Mouse (Mus musculus) heart, embryonic 13.5 days (tissue): ENCODE results near the gene Ptgs2. TPM values are rescaled to one million over a fixed set of nuclear protein-coding genes. Genes with fewer than 3 reads are reported as not detected.

Experiments
- ATAC-seq: fragments of 200-750 bp; cut with Nextera tagmentation; 2 replicates; pipeline ENCODE4 v1.8.0; 2017; ENCODE audit warnings: moderate TSS enrichment; ENCODE audit not compliant: insufficient number of reproducible peaks, low FRiP score, low TSS enrichment; ENCODE audit errors: extremely low read depth
- H3K27ac ChIP-seq: fragments of 300-500 bp; sonication (generic); replicated peaks from 2 replicates; pipeline ENCODE4 v1.5.1; 2015; ENCODE audit warnings: moderate library complexity, mild to moderate bottlenecking, inconsistent platforms
- H3K27me3 ChIP-seq: fragments of 300-500 bp; sonication (generic); replicated peaks from 2 replicates; pipeline ENCODE4 v1.6.1; 2015; ENCODE audit warnings: mild to moderate bottlenecking, inconsistent platforms
- H3K36me3 ChIP-seq: fragments of 300-500 bp; sonication (generic); 2 replicates; pipeline ENCODE4 v1.6.1; 2015; ENCODE audit warnings: mild to moderate bottlenecking, inconsistent platforms
- H3K4me1 ChIP-seq: fragments of 300-500 bp; sonication (generic); 2 replicates; pipeline ENCODE4 v1.6.1; 2015; ENCODE audit warnings: inconsistent platforms
- H3K4me2 ChIP-seq: fragments of 300-500 bp; sonication (generic); 2 replicates; pipeline ENCODE4 v1.6.1; 2015; ENCODE audit warnings: inconsistent platforms, mild to moderate bottlenecking, moderate library complexity
- H3K4me3 ChIP-seq: fragments of 300-500 bp; sonication (generic); 2 replicates; pipeline ENCODE4 v1.5.1; 2015; ENCODE audit warnings: moderate library complexity, mild to moderate bottlenecking, inconsistent platforms
- H3K9ac ChIP-seq: fragments of 300-500 bp; sonication (generic); 2 replicates; pipeline ENCODE4 v1.6.1; 2015; ENCODE audit warnings: inconsistent platforms, mild to moderate bottlenecking, moderate library complexity
- H3K9me3 ChIP-seq: fragments of 300-500 bp; sonication (generic); 2 replicates; pipeline ENCODE4 v1.6.1; 2016; ENCODE audit warnings: inconsistent platforms
- WGBS: fragments of 180-500 bp; shearing (Covaris S2); methylation state at CpG from one replicate; pipeline ENCODE4 v1.1.7; 2015; ENCODE audit warnings: mixed read lengths; 5-methylcytosine and 5-hydroxymethylcytosine counted together
- polyA plus RNA-seq: library from polyadenylated mRNA; unstranded; fragments of >200 nt; fragmentation: Nextera tagmentation; extraction: Ambion mirVana; gene quantifications from 2 replicates; pipeline ENCODE4 v1.2.1, GENCODE M21; 2015

Gene Ptgs2
- 0.11 and 0.16 TPM in 2 replicates for polyA plus RNA-seq

DNA sequence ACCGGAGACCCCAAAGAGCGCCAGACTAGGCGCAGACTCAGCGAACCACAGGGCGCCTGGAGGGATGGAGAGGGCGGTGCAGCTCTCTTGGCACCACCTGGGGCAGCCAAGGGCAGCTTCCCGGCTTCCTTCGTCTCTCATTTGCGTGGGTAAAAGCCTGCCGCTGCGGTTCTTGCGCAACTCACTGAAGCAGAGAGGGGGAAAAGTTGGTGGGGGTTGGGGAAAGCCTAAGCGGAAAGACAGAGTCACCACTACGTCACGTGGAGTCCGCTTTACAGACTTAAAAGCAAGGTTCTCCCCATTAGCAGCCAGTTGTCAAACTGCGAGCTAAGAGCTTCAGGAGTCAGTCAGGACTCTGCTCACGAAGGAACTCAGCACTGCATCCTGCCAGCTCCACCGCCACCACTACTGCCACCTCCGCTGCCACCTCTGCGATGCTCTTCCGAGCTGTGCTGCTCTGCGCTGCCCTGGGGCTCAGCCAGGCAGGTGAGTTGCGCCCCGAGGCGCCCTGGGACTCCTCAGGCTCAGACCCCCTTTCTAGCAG is at the start of gene Ptgs2:
Ptgs2 (plus strand) TSS at position 242 of the 544 bp plus-strand sequence.
- peak within 1 kb of the TSS; percentile 89 for H3K4me2 ChIP-seq
- no peaks in the 10 kb centered on the region for H3K9me3 ChIP-seq
- no peaks in the 10 kb centered on the region for H3K27me3 ChIP-seq
- no peak within 1 kb of the TSS for H3K27ac ChIP-seq
- peak within 1 kb of the TSS; percentile 57 for H3K4me3 ChIP-seq
- peak; percentile 19; the same call in 1 of the 2 replicates for ATAC-seq
- H3K36me3 ChIP-seq: no peaks in the 10 kb centered on the region
- H3K4me1 ChIP-seq: peaks cover 4% of the 10 kb centered on the region; the same call in 1 of the 2 replicates
- peak within 1 kb of the TSS; percentile 72 for H3K9ac ChIP-seq
- WGBS: 1% methylated on average over 26 of the region's 26 CpGs

DNA sequence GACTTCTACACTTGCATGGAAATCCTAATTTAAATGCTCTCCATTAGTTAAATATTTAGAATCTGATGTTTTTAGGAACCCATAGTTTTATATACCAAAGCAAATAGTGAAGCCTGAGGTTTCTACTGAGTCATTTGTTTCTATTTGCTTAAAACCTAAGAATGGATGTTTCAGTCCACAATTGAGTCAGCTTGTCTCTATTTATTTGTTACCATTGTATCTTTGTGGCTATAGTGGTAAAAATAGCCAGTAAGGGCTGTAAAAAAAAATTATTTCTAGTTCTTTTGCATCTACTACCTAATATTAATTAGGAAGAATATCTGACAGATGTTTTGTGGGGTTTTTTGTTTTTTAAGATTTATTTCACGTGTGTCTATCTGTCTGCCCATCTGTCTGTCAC is 49.6 kb upstream of the Ptgs2 start:
- Histone ChIP-seq H3K4me1 (no peaks in the 10 kb centered on the region), H3K27me3 (no peaks in the 10 kb centered on the region), H3K9ac (no peak overlapping the region), H3K27ac (no peak overlapping the region), H3K4me3 (no peak overlapping the region), H3K4me2 (no peak overlapping the region), H3K36me3 (no peaks in the 10 kb centered on the region), H3K9me3 (no peaks in the 10 kb centered on the region)
- WGBS: 65% methylated on average over 1 of the region's 1 CpGs
- no peak for ATAC-seq

DNA sequence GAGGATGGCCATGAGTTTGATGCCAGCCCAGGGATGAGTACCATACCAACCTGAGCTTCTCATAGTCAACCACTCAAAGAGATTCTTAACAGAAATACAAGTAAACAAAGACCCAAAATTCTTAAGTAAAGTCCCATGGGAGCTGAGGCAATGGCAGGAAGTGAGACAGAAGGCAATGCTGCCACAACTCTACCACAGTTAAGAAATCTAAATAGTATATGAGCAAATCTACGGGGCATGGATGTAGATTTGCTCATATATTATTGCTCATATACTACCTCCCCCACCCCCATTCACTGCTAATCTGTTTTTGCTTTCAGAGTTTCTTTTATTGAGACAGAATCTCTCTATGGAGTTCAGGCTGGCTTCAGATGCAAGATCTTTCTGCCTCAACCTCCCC is 34.1 kb upstream of the Ptgs2 start:
- H3K27me3 ChIP-seq: no peaks in the 10 kb centered on the region
- no peak overlapping the region for H3K9ac ChIP-seq
- no peak overlapping the region for H3K4me3 ChIP-seq
- H3K4me2 ChIP-seq: no peak overlapping the region
- H3K9me3 ChIP-seq: peaks cover 3% of the 10 kb centered on the region
- 83% methylated on average over 1 of the region's 1 CpGs for WGBS
- no peaks in the 10 kb centered on the region for H3K36me3 ChIP-seq
- ATAC-seq: no peak
- H3K27ac ChIP-seq: no peak overlapping the region
- H3K4me1 ChIP-seq: no peaks in the 10 kb centered on the region

DNA sequence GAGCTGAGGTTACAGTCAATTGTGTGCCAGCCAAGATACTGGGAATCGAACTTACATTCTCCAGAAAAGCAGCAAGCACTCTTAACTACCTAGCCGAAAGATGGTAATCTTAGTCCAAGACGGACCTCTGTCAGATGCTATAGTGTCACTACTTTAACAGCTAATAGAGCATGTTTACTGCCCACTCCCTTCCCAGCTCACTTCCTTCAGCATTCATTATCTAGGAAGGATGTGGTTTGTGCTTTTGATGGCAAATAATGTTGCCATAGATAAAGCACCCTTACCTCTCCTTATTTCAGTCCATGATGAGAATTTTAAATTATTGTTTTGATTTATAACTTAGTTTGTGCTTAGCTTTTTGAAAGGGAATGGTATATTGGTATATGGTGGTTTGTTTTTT is 27.0 kb upstream of the Ptgs2 start:
- Histone ChIP-seq H3K27me3 (no peaks in the 10 kb centered on the region), H3K9ac (no peak overlapping the region), H3K4me3 (no peak overlapping the region), H3K36me3 (no peaks in the 10 kb centered on the region), H3K9me3 (no peaks in the 10 kb centered on the region; the same call in 1 of the 2 replicates), H3K4me2 (no peak overlapping the region), H3K27ac (no peak overlapping the region), H3K4me1 (no peaks in the 10 kb centered on the region)
- ATAC-seq: no peak
- 66% methylated on average over 3 of the region's 3 CpGs for WGBS

DNA sequence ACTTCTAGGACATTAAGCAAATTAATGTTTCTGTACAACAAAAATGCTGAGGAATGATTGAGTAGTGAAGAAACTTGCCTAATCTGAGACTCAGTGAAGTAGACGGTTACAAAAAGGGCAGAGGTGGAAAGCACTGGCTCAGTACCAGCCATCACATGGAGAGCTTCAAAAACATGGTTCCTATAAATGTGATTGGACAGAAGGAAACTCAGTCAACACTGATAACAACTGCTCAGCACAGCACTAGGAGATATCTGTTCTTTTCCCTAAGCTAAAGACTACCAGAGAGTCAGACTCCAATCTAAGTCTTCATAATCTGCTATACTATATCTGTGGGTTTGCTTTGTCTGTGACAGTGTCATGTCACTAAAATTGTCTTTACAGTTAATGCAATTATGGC is 25.2 kb upstream of the Ptgs2 start:
- no peak for ATAC-seq
- H3K27me3 ChIP-seq: no peaks in the 10 kb centered on the region
- no peak overlapping the region for H3K27ac ChIP-seq
- H3K4me3 ChIP-seq: no peak overlapping the region
- no peak overlapping the region for H3K4me2 ChIP-seq
- no peaks in the 10 kb centered on the region for H3K4me1 ChIP-seq
- H3K36me3 ChIP-seq: no peaks in the 10 kb centered on the region
- H3K9me3 ChIP-seq: no peaks in the 10 kb centered on the region
- 46% methylated on average over 1 of the region's 1 CpGs for WGBS
- H3K9ac ChIP-seq: no peak overlapping the region

DNA sequence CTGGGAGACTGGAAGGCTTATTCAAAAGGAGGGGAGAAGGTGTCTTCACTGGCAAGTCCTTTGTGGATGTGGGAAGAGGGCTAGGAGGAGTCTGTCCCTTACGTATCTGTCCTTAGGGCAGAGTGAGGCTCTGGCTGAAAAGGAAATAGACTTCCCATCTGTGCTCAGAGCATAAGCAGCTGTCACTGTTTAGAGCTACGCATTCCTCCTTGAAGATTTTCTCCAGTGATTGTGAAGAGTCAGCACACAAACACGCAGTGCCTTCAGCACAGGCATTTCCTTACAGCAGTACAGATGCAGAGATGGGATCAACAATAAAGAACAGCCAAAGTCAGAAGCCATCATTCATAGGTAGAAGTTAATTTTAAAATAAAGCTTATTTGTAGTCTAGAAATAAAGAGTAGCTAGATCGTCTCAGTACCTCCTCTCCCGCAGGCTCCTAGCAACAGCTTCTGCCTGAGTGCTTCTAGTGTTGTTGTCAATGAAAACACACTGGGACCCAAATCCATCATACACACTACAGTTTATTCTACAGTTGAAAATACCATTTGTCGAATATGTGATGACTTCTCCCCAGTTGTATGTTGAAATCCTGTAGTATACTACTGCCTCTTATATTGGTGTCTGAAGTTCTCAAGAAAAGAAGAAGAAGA is 10.7 kb upstream of the Ptgs2 start:
- H3K4me1 ChIP-seq: no peaks in the 10 kb centered on the region
- H3K9me3 ChIP-seq: peaks cover 8% of the 10 kb centered on the region; the same call in 1 of the 2 replicates
- H3K9ac ChIP-seq: no peak overlapping the region
- H3K4me2 ChIP-seq: no peak overlapping the region
- WGBS: 66% methylated on average over 6 of the region's 6 CpGs
- H3K27ac ChIP-seq: no peak overlapping the region
- H3K4me3 ChIP-seq: no peak overlapping the region
- H3K36me3 ChIP-seq: no peaks in the 10 kb centered on the region
- ATAC-seq: no peak
- H3K27me3 ChIP-seq: no peaks in the 10 kb centered on the region

DNA sequence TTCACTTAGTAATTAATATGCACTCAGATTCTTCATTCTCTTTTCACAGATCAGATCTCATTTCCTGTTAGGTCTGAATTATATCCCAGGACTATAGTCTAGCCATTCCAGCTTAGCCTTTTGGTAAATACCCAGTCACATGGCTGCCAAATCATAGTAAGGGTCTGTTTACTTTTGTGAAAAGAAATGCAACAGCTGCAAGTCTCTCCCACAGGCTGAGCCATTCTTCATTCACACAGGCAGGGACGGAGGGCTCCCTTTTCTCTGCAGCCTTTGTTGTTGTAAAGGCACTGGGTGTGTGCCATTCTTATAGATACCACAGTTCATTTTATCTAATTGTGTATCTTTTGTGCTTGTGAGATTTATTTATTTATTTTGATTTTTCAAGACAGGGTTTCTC is 9.6 kb upstream of the Ptgs2 start:
- no peak for ATAC-seq
- 69% methylated on average over 1 of the region's 1 CpGs for WGBS

DNA sequence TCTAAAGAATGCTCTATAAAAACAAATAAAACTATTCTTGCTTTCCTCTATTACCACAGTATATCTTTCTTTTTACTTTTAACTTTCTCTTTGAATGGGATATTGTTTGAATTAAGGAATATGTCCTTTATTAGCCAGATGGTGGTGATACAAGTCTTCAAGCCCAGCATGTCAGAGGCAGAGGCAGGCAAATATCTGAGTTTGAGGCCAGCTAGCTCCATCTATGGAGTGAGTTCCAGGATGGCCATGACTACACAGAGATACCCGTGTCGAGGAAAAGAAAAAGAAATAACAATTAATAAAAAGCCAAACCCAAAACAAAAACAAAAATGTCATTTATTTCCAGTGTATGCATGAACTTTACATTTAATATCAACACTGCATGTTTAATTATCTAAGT is 2.8 kb upstream of the Ptgs2 start:
- 75% methylated on average over 2 of the region's 2 CpGs for WGBS
- Histone ChIP-seq H3K27ac (no peak overlapping the region), H3K27me3 (no peaks in the 10 kb centered on the region), H3K4me3 (no peak overlapping the region), H3K4me2 (no peak overlapping the region), H3K9me3 (peaks cover 8% of the 10 kb centered on the region; the same call in 1 of the 2 replicates), H3K9ac (no peak overlapping the region), H3K4me1 (peaks cover 4% of the 10 kb centered on the region; the same call in 1 of the 2 replicates), H3K36me3 (no peaks in the 10 kb centered on the region)
- ATAC-seq: no peak

More for the DNA sequence above, 9.6 kb upstream of the Ptgs2 start:
- Histone ChIP-seq H3K36me3 (no peaks in the 10 kb centered on the region), H3K27me3 (no peaks in the 10 kb centered on the region), H3K9ac (no peak overlapping the region), H3K4me3 (no peak overlapping the region), H3K4me1 (no peaks in the 10 kb centered on the region), H3K4me2 (no peak overlapping the region), H3K9me3 (peaks cover 8% of the 10 kb centered on the region; the same call in 1 of the 2 replicates), H3K27ac (no peak overlapping the region)

DNA sequence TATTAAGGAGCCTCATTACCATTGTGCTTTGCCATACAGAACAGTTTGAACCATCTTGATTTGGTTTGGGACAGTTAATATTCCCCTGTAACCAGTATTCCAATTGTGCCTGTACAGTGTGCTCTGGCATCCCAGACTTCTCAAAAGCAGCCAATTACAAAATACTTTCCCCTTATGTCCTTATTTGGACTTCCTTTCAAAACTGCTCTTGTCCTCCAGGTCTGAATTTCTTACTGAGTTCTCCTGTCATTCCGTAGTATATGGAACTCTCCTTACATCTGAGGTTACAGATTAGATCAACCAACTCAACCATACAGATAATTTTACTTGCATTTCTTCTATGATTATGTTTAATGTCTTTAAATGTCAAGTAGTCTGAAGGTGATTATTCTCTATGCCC is 2.1 kb upstream of the Ptgs2 start:
- no peaks in the 10 kb centered on the region for H3K27me3 ChIP-seq
- peaks cover 5% of the 10 kb centered on the region; the same call in 1 of the 2 replicates for H3K9me3 ChIP-seq
- peaks cover 4% of the 10 kb centered on the region; the same call in 1 of the 2 replicates for H3K4me1 ChIP-seq
- H3K4me2 ChIP-seq: no peak overlapping the region
- 41% methylated on average over 1 of the region's 1 CpGs for WGBS
- ATAC-seq: no peak
- H3K9ac ChIP-seq: no peak overlapping the region
- H3K27ac ChIP-seq: no peak overlapping the region
- no peaks in the 10 kb centered on the region for H3K36me3 ChIP-seq
- no peak overlapping the region for H3K4me3 ChIP-seq

DNA sequence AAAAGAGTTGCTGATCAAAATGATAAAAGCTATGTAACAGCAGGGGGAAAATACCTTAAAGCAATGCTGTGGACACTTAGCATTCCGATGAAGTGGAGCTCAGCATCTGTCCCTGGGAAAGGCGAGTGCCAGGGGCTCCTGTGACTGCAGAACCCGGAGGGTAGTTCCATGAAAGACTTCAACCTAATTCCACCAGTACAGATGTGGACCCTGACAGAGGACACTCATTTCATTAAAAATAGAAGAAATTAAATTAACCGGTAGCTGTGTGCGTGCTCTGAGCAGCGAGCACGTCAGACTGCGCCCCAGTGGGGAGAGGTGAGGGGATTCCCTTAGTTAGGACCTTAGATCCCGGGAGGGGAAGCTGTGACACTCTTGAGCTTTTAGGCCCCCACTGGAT is 457 bp upstream of the Ptgs2 start:
- WGBS: 4% methylated on average over 9 of the region's 9 CpGs
- Histone ChIP-seq H3K4me3 (peak overlapping the region; percentile 57), H3K4me2 (peak overlapping the region; percentile 89), H3K27ac (no peak overlapping the region), H3K36me3 (no peaks in the 10 kb centered on the region), H3K9ac (peak overlapping the region; percentile 72), H3K27me3 (no peaks in the 10 kb centered on the region), H3K4me1 (peaks cover 4% of the 10 kb centered on the region; the same call in 1 of the 2 replicates), H3K9me3 (no peaks in the 10 kb centered on the region)
- ATAC-seq: no peak

DNA sequence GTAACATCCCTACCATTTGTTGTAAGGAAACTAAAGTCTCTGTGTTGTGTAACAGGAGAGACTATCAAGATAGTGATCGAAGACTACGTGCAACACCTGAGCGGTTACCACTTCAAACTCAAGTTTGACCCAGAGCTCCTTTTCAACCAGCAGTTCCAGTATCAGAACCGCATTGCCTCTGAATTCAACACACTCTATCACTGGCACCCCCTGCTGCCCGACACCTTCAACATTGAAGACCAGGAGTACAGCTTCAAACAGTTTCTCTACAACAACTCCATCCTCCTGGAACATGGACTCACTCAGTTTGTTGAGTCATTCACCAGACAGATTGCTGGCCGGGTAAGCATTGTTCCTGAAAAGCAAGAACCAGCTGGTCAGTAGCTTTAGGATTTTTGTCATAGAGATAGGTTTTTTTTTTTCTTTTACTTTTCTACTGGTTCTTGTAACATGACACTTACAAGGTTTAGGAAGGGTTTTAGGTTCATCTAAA is 4.4 kb downstream of the Ptgs2 start:
- ATAC-seq: no peak
- no peaks in the 10 kb centered on the region for H3K27me3 ChIP-seq
- WGBS: 77% methylated on average over 6 of the region's 6 CpGs

DNA sequence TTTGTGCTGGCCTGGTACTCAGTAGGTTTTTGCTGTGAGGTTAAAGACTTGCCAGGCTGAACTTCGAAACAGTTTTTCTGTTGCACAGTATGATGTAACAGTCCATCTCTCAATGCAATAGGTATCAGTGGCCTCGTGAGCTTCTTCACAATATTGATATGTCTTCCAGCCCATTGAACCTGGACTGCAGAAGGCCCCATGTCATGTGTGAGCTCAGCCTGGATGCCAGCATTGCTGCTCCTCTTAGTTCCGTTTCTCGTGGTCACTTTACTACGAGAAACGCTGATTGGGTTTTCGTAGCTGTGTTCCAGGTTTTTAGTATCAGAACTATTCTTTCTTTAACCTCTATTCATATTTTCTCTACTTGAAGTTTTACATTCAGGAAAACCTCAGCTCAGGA is 6.9 kb downstream of the Ptgs2 start:
- no peaks in the 10 kb centered on the region for H3K4me1 ChIP-seq
- H3K27ac ChIP-seq: no peak overlapping the region
- no peaks in the 10 kb centered on the region for H3K9me3 ChIP-seq
- no peaks in the 10 kb centered on the region for H3K27me3 ChIP-seq
- no peak overlapping the region for H3K4me2 ChIP-seq
- no peaks in the 10 kb centered on the region for H3K36me3 ChIP-seq
- H3K4me3 ChIP-seq: no peak overlapping the region
- no peak overlapping the region for H3K9ac ChIP-seq
- WGBS: 84% methylated on average over 7 of the region's 7 CpGs
- ATAC-seq: no peak

More for the DNA sequence above, 4.4 kb downstream of the Ptgs2 start:
- Histone ChIP-seq H3K9me3 (no peaks in the 10 kb centered on the region), H3K4me3 (no peak overlapping the region), H3K27ac (no peak overlapping the region), H3K4me1 (peaks cover 4% of the 10 kb centered on the region; the same call in 1 of the 2 replicates), H3K36me3 (no peaks in the 10 kb centered on the region), H3K4me2 (no peak overlapping the region), H3K9ac (no peak overlapping the region)
